Mouse (Mus musculus): ENCODE data around the gene Atf1.
"Not testable (repeated sequence)": the region's sequence is repeated elsewhere in the genome, so short reads cannot be mapped to it uniquely, and the experiment has no call there.

Gene Atf1

DNA sequence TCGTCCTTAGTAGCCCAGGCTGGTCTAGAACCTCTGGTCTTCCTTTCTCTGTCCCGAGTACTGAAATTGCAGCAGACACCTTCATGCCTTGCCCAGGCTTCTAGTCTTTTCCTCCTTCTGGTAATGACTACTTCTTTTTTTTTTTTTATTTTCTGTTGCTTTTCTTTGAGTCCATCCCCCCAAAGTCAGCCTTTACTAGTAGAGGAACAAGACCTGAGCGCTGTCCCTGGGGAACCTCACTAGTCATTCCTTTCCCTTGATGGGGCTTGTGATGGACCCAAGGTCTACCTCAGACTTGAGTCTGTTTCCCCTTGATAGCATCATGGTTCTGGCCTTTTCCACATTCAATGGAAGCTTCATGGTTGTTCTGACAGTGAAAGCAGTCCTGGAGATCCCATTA, 9.6 kb upstream of the Atf1 start:
- DNase-seq, result no peak

DNA sequence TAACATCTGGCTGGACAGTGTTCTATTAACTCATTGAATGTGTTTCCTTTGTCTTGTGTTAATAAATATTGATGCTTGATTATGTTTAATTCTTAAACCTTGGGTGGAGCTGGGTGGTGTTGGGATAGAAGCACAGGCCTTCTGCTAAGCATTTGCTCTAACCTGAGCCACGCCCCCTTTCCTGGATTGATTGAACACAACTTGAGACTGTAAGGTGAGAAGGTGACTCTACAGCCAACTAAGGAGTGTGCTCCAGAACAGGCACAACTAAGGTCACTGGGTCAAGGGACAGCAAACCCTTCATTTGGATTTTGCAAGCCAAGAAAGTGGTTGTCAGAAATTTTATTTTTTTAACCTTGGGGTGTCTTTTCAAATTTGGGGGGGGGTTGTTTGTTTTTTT, 8.2 kb upstream of the Atf1 start:
- no peak for DNase-seq

DNA sequence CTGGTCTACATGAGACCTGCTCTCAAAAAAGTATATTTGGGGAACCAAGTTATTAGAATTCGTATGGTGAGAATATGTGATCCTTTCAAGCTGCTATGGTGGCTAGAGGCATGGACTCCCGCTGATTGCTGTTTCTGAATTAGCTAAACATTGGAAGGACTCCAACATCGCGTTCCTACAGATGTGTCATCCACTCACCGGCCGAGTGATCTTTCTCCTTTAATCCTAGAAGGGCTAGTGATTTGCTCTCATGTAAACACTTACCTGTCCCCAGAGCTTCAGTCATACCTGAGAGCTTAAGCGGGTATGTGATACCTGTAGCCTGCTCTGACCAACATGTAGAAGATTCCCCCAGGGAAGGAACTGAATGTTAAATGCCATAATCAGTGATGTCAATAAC, 6.7 kb upstream of the Atf1 start:
- DNase-seq, result no peak

DNA sequence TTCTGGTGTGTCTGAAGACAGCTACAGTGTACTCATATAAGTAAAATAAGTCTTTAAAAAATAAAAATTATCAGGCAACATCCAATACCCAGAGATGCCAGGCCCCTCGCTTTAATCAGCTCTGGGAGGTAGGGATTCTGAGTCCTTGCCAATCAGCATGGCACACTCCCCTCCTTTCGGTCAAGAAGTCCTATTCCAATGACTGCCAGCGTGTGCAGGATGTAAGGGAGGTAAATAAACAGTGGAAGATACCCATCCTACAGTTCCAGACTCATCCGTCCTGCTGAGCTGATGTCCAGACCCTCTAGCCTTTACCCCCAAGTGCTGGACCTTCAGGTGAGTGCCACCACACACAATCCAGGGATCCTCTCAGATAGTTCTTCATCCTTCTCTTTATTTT, 2.2 kb upstream of the Atf1 start:
- no peak for DNase-seq

DNA sequence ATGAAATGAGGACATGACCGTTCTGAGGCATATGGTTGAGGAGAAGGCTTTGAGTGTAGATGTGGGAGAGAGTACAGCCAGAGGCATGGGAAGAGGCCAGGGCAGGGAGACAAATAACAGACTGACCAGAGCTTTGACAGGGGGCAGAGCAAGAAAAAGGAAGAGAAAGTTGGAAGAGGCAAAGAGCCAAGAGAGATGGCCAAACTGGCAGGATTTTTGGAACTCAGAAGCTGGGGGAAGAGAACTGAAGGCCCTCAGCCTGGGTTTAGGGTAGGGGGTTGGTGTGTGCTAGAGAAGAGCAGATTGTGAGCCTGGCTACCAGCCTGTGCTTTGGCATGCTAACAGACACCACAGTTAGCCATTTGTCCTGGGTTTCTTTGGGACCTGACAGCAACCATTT, 1.7 kb upstream of the Atf1 start:
- DNase-seq, result no peak

DNA sequence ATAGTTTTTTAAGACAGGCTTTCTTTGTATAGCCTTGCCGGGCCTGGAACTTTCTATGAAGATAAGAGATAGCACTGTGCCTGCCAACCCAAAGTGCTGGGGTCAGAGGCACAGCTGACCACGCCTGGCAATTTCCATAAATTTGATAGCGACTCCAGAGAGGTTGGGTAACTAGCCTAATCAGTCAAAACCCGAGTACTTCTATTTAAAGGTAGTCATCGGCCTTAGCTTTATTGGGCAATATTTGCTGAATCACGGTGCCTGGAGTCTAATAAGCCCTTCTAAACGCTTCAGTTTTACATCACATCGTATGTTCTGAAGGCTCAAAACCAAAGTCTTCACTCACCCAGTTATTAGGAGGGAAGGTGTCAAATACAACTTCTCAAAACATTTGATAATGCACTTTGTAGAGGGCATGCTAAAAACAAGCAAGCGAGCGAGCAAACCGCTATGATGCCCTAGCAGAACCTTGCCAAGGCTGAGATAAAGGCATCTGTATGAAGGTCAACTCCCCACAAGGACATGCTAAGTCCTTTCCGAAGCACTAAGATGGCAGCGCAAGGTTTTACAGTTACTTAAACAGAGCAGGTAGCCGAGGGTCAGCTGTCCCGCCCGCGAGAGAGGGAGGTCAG, 472 bp upstream of the Atf1 start:
- no peak for DNase-seq

DNA sequence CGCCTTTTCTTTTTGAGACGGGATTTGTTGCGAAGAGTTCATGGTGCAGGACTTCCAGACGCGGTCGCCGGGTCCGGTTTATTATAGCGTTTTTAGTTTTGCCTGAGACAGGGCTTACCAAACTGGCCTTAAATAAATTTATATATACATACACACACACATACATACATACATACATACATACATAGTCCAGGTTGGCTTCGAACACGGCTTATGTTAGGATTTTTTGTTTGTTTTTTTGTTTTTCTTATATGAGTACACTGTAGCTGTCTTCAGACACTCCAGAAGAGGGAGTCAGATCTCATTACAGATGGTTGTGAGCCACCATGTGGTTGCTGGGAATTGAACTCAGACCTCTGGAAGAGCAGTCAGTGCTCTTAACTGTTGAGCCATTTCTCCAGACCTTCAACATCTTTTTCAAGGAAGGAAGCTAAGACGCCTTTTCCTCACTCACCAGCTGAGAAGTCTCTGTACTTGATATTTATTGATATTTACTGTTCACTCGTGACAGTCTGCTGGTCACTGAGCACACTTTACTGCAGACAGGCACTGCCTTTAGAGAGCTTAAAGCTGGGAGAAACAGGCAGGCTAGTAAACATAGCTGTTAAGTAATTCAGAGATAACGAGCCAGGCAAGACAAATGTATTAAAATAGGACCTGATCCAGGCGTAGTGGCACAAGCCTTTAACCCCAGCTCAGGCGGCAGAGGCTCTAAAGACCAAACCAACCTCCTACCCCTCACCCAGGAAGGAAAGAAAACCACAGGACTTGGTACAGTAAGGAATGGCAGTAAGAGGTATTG, 1.1 kb downstream of the Atf1 start:
- DNase-seq, result peak; percentile 11

DNA sequence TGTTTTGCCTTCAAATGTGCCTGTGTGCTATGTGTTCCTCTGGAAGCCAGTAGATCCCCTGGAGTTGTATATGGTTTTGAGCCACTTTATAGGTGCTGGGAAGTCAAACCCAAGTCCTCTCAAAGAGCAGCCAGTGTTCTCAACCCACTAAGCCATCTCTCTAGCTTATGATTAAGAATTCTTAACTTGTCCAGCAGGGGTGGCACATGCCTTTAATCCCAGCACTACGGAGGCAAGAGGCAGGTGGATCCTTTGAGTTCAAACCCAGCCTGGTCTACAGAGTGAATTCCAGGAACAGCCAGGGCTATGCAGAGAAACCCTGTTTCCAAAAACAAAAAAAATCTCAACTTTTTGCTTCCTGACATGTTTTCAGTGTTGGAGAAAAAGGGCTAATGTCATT, 3.0 kb downstream of the Atf1 start:
- DNase-seq, result peak; percentile 12

DNA sequence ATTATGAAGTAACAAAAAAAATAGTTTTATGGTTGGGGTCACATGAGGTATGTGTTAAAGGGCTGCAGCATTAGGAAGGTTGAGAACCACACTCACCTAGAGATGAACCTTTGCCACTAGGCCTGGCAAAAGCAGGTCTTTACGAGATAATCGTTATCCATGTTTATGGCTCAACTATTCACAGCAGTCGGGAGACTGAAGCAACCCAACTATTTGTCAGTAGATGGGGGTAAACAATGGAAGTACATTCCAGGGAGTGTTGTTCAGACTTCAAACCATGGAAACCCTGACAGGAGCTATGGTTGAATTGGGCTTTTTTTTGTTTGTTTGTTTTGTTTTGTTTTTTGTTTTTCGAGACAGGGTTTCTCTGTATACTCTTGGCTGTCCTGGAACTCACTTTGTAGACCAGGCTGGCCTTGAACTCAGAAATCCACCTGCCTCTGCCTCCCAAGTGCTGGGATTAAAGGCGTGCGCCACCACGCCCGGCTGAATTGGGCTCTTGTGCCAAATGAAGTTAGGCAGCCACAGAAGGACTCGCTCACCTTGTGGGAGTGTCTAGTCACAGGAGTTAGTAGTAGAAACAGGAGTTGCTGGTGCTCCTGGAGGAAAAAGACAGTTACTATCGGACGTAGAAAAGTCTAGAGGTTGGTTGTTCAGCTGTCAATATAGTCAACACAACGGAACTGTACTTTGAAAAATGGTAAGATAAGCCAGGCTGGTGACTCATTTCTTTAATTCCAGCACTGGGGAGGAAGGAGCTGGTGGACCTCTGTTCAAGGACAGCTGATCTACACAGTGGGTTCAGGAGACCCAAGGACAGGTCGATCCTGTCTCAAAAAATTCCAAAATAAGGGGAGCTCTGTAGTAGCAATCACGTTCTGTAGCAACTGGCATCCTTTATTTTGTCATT, 4.3 kb downstream of the Atf1 start:
- no peak for DNase-seq

DNA sequence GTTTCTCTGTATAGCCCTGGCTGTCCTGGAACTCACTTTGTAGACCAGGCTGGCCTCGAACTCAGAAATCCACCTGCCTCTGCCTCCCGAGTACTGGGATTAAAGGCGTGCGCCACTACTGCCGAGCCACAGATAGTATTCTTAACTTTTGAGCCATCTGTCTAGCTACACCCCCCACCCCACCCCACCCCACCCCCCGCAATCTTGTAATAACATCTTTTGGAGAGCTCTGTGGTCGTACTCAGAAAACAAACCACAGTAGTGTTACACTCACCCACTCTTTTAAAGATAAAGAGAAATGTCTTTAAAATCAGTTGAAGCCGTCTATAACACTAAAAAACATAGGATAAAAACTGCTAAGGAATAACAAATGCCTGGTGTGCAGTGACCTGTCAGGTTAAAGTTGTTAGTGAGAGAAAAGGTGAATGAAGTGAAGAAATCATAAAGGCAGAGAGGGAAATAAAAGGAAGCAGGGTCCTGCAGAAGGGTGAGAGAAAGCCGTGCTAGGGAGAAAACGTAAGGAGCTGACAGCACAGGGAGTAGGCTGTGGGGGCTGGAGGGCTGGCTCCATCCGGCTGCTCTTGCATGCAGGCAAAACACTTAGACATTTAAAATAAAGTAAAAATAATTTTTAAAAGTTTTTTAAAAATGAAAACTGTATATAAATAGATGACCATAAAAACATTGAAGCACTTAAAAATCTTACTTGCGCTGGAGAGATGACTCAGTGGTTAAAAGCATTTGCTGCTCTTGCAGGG, 7.8 kb downstream of the Atf1 start:
- DNase-seq, result no peak

DNA sequence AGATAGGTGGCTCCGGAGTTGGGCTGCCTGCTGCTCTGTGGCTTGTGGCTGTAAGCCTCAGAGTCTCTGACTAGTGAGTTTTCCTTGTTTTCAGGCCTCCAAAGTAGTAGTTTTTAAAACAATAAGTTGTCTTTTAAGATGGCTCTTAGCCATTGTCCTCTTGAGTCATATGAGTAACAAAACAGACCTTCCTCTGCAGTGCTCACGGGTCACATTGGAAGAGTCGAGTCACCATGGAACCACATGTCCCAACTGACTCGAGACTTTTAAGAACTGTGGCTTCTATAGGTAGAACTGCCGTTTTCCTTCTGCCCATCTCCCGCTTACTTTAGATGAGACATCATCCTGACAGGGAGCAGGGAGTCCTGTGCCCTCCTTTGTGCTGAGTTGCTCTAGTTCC, 9.3 kb downstream of the Atf1 start:
- DNase-seq, result no peak

DNA sequence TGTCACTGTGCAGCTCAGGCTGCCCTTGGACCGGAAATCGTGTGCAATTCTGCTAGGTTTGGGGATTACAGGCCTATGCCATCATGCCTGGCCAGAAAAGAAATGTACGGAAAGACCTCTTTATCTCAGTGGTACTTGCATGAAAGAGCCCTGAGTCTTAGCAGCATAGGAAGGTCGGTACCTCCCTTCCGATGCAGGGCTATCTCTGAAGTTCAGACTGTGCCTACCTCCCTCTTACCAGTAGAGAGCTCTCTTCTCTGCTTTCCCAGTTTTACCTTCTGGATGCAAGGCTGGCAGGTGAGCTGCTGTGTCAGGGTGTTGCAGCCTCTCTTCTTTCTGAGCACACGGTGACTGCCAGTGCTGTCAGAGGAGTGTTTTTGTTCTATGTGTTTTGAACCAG, 14.2 kb downstream of the Atf1 start:
- no peak for DNase-seq

DNA sequence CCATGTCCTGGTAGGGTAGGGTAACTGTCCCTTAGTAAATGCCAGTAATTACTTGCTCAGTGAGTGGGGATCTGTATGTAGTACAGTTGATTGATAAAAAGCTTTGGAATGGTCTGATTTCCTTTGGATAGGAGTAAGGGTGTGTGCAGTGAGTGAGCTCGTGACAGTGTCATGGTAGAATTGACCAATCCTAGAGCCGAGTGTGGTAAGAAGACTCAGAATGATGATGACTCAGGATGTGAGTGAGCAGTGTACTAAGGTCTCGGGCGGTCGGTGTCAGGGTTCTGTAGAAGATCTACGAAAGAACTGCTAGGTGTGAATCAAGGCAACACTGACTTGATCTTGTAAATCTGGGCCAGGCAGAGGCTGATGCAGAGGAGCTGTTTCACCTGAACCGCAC, 18.3 kb downstream of the Atf1 start:
- DNase-seq, result no peak

DNA sequence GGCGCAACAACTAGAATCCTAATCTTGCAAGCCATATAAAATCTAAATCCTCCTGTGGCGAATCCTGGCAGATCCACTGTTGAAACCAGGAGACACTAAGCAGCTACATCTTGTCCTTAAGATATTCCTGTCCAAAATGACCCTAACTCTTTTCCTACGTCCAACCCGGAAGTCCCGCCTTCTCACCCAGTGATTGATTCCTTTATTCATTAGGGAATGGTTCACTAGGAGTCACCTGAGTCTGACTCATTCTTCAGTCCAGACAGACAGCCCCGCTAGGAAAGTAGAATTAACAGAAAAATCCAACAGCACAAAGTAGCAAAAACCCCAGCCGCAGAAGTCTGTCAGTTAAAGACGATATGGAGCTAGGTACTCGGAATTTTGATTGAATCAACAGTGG, 19.7 kb downstream of the Atf1 start:
- DNase-seq, result no peak

DNA sequence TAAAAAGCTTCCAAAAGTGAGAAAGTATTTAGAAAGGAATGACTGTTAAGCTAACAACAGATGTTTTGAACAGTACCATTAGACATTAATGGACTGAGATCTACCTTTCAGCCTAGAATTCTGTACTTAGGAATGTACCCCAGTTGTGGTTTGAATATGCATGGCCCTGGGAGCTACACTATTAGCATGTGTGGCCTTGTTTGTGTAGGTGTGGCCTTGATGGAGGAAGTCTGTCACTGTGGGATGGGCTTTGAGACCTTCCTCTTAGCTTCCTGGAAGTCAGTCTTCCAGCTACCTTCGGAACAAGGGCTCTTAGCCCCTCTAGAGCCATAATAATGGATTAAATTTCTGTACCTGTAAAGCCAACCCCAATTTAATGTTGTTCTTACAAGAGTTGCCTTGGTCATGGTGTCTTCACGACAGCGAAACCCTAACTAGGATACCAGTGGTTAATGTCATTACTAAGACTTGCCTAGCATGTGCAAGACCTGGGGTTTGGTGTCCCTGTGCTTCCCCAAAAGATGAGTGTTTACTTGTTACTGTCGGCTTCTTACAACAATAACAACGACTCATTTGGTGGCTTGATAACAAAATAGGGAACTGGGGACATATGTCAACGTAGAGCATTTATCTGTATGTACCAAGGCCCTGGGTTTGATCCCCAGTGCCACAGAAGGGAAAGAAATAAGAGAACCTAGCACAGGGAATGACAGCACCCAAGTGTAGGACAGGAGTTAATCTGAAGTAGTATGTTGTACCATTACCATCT, 21.2 kb downstream of the Atf1 start:
- no peak for DNase-seq

DNA sequence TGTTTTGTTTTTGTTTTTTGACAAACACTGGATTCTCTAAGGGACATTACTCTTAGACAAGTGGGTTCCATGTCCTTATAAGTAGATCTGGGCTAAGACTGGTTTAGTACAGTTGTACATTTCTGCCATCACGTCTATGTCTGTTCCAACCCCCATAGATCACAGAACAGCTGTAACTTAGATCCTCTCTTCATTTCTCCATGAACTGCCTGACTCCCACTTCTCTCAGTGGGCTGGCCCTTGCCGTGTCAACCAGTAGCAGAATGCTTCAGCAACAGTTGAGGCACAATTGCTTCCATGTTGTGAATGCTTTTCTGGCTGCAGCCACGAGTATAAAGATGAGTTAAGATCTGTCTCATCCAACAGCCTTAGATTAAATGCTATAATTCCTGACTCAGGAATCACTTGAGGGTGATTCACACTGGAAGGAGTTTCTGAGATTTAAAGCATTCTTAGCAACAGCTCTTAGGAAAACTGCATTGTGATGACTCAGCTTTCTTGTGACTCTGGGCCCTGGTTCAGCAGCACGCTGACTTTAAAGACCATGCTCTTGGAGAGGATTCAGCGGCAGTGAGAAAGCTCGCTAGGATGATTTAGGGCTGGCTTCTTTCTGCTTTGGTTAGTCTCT, 23.6 kb downstream of the Atf1 start:
- no peak for DNase-seq

DNA sequence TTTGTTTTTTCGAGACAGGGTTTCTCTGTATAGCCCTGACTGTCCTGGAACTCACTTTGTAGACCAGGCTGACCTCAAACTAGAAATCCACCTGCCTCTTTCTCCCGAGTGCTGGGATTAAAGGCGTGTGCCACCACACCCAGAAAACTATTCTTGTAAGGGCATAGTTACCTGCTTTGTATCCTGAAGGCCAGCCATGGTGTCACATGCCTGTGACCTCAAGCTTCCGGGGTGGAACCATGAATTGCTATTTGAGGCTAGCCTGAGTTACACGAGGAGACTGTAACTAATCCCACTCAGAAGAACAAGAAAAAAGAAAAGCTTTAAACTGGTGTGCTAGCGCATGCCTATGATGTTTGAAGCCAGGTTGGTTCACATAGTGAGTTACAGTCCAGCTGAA, 28.8 kb downstream of the Atf1 start:
- no peak for DNase-seq

DNA sequence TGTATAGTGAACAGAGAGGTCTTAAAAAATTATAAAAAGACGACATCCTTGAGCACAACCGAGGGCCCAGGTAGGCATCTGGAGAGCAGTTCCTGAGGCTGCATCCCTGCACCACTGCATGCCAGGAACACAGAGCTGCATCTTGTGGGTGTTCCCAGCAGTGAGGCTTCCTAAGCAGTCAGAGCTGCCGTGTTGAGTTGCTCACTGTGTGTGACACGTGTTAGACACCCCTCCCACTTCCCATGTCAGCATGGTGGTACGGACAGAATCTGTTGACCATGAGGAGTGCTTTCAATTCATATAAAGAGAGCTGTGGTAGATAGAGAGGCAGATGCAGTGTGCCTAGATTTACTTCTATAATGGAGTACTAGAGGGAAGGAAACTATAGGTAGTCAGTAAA, 29.7 kb downstream of the Atf1 start:
- DNase-seq, result no peak

DNA sequence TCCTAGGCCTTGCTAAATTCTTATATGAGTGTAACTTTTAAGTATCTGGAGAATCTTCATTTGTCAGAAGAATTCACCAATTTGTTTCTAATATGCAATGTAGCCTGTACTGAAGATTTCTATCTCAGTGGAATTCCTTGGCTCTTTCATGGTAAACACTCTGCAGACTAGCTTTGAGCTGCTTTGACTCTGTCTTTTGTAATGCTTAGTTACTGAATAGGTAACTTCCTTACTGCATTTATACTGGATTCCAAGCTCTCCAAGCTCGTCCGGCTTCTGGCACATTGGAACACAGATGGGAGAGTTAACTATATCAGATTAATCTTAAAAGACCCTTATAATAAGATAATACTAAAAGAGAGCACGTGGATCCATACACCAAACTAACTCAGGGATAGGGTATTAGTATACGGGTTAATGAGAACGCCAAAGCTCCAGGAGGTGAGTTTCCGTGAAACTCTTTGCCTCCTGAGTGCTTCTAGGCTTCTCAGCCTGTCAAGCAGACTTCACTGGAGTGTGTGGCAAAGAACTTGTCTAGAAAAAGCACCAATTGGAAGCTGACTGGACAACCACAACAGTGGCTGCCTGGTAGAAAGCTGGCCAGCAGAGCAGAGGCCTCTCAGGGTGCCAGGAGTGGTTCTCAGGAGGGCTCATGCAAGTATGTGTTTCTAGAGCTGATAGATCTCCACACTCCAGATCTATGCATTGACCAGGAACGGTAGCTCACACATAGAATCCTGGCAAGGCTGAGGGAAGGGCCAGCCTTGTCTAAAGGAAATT, 31.2 kb downstream of the Atf1 start:
- DNase-seq, result no peak

DNA sequence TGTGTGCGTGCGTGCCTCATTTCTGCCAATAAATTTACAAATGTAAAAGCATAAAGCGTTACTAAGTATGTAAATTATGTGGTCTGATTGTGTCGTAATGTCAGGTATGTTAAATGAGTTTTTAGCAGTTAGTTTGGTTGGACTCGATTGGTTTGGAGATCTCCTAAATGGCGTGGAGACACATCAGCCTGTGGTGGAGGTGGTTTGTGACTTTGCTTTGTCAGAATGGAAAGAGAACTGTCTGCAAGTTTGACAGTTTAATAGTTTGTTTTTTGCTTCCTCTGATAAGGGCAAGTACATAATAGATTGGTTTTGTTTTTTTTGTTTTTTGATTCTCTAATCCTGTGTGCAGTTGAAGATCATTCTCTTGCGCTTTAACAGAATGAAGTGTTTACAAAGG, 32.7 kb downstream of the Atf1 start:
- DNase-seq, result not testable (repeated sequence)
